Mouse (Mus musculus) liver, postnatal 0 days (tissue): Measurements from ENCODE around the gene Morc2b. TPM values are rescaled to one million over a fixed set of nuclear protein-coding genes. Genes with fewer than 3 reads are reported as not detected.

Source experiments
- ATAC-seq: fragments of 200-750 bp; cut with Nextera tagmentation; 2 replicates; pipeline ENCODE4 v1.8.0; 2017; ENCODE audit warnings: mild to moderate bottlenecking, moderate library complexity
- DNase-seq: peaks from one replicate; pipeline ENCODE4 v3.0.0-alpha.2; 2016
- H3K27ac ChIP-seq: fragments of 300-500 bp; sonication (generic); 2 replicates; pipeline ENCODE4 v1.5.1; 2014; ENCODE audit warnings: antibody characterized with exemption, moderate library complexity, mild to moderate bottlenecking, low read depth
- H3K27me3 ChIP-seq: fragments of 300-500 bp; sonication (generic); 2 replicates; pipeline ENCODE4 v1.6.1; 2014; ENCODE audit warnings: low read length, control low read depth, mixed read lengths; ENCODE audit not compliant: insufficient read depth
- H3K36me3 ChIP-seq: fragments of 300-500 bp; sonication (generic); replicated peaks from 2 replicates; pipeline ENCODE4 v1.6.1; 2014; ENCODE audit warnings: mild to moderate bottlenecking, control low read depth, low read length, moderate library complexity, mixed read lengths; ENCODE audit not compliant: insufficient read depth
- H3K4me1 ChIP-seq: fragments of 300-500 bp; sonication (generic); 2 replicates; pipeline ENCODE4 v1.6.1; 2014; ENCODE audit warnings: antibody characterized with exemption, mild to moderate bottlenecking, control low read depth; ENCODE audit not compliant: insufficient read depth
- H3K4me2 ChIP-seq: fragments of 300-500 bp; sonication (generic); 2 replicates; pipeline ENCODE4 v1.6.1; 2014; ENCODE audit warnings: low read depth, mild to moderate bottlenecking, low read length, moderate library complexity, mixed read lengths
- H3K4me3 ChIP-seq: fragments of 300-500 bp; sonication (generic); 2 replicates; pipeline ENCODE4 v1.5.1; 2014; ENCODE audit warnings: low read depth, low read length
- H3K9ac ChIP-seq: fragments of 300-500 bp; sonication (generic); replicated peaks from 2 replicates; pipeline ENCODE4 v1.6.1; 2014; ENCODE audit warnings: mild to moderate bottlenecking, moderate library complexity
- H3K9me3 ChIP-seq: fragments of 300-500 bp; sonication (generic); 2 replicates; pipeline ENCODE4 v1.6.1; 2016; ENCODE audit warnings: mild to moderate bottlenecking, control low read depth, low read length, mixed read lengths
- CTCF ChIP-seq: sonication (generic); IDR thresholded peaks from 2 replicates; pipeline ENCODE4 v1.5.1; 2016; ENCODE audit warnings: antibody characterized with exemption, low read depth
- EP300 ChIP-seq: IDR thresholded peaks from 2 replicates; pipeline ENCODE4 v1.6.1; 2016; ENCODE audit warnings: antibody characterized with exemption, low read depth, mild to moderate bottlenecking
- WGBS: fragments of 180-500 bp; shearing (Covaris S2); extraction: QIAGEN DNeasy Blood & Tissue Kit; methylation state at CpG from one replicate; pipeline ENCODE4 v1.1.7; 2014; ENCODE audit not compliant: insufficient replicate concordance; 5-methylcytosine and 5-hydroxymethylcytosine counted together
- polyA plus RNA-seq: library from polyadenylated mRNA; unstranded; fragments of >200 nt; fragmentation: Nextera tagmentation; extraction: Ambion mirVana; gene quantifications from 2 replicates; pipeline ENCODE4 v1.2.1, GENCODE M21; 2015

The Morc2b gene
- polyA plus RNA-seq, 1 experiment from 2014 or later: not detected

DNA sequence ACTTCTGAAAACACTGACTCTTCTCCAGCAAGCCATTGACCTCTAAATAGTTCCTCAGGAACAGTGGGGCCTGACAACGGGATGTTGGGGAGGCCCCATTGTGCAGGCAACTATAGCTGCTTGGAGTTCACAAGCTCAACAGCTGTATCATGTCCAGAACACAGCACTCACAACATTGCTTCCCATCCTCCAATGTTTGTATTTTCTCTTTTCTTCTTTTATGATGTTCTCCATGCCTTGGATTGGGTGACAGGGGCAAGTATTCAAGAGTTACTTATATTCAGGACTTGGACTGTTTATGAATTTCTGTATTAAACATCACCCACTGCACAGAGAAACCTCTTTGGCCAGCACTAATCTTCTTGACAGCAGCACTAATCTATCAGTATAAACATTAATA, 47.9 kb downstream of the Morc2b start:
- DNase-seq (no peak), ATAC-seq (no peak)
- WGBS: 85% methylated on average over 1 of the region's 1 CpGs
- Histone ChIP-seq H3K27me3 (no peaks in the 10 kb centered on the region), H3K4me3 (no peak overlapping the region), H3K36me3 (no peaks in the 10 kb centered on the region), H3K9ac (no peak overlapping the region), H3K4me1 (peaks cover 12% of the 10 kb centered on the region; the same call in 1 of the 2 replicates), H3K9me3 (no peaks in the 10 kb centered on the region), H3K27ac (no peak overlapping the region), H3K4me2 (no peak overlapping the region)
- TF ChIP-seq CTCF: no peak
- TF ChIP-seq EP300: no peak

DNA sequence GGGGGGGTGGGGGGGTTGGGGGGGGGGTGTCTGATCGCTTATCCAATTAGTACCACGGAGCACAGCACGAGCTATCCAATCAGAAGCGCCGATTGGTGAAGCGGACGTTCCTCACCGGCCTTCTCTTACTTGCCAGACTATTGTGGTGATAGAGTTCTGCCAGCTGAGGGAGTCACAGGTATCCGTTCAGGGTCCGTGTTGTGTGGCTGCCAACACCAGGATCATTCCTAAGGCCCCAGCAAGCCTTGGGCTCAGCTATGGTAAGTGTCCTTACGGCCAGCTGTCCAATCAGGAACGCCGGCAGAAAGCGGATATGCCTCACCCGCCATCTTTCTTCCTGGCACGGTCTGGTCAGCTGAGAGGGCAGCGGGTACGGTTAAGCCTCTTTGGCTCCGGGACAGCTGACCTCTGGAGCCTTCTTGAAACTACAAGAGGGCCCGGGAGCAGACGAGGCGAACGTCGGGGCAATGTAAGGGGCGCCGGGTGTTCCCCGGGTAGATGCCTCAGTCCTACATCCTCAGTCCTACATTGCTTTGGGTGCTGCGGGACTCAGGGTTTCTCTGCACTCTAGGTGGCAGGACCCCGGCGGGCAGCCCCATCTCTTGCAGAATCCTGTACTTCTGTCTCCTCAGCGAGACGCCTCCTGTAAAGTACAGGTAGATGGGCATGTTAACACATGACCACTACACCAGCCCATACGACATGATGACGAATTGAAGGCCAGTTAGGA, 50.1 kb downstream of the Morc2b start, which contains the start of gene Zfp563:
TSS of gene Zfp563 (plus strand) at position 91 of the 730 bp plus-strand sequence.
- Histone ChIP-seq H3K27me3 (no peaks in the 10 kb centered on the region), H3K9me3 (no peaks in the 10 kb centered on the region), H3K9ac (peak within 1 kb of the TSS; percentile 70), H3K27ac (peak within 1 kb of the TSS; percentile 95), H3K36me3 (no peaks in the 10 kb centered on the region), H3K4me1 (peaks cover 12% of the 10 kb centered on the region; the same call in 1 of the 2 replicates), H3K4me3 (peak within 1 kb of the TSS; percentile 67), H3K4me2 (peak within 1 kb of the TSS; percentile 86)
- WGBS: 4% methylated on average over 31 of the region's 34 CpGs
- TF ChIP-seq EP300: no peak
- TF ChIP-seq CTCF: no peak
- DNase-seq: peak; percentile 89
- ATAC-seq: peak; percentile 93

DNA sequence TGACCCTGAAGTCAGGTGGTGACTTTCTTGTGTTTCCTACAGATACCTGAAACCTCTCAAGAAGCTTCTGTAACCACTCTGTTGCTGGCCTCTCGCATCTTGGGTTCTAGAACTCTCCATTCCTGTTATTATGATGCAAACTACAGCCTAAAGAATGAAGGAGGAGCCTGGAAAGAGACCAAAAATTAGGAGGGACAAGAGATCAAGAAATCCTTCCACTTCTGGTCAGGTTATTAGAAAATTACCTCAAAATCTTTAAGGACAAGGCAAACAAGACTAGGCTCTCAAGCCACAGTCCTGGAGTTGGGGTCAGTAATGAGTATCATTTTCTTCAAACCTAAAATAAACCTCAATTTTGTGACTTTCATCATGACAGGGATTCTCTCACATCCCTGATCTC, 71.5 kb downstream of the Morc2b start, which contains the start of gene 4921501E09Rik:
TSS of gene 4921501E09Rik (minus strand) at position 101 of the 400 bp plus-strand sequence.
- no peak for DNase-seq
- ATAC-seq: no peak
- H3K4me2 ChIP-seq: no peak within 1 kb of the TSS
- H3K27ac ChIP-seq: no peak within 1 kb of the TSS
- H3K4me3 ChIP-seq: no peak within 1 kb of the TSS
- 48% methylated on average over 1 of the region's 1 CpGs for WGBS
- no peaks in the 10 kb centered on the region for H3K4me1 ChIP-seq
- H3K27me3 ChIP-seq: no peaks in the 10 kb centered on the region
- H3K36me3 ChIP-seq: no peaks in the 10 kb centered on the region
- TF ChIP-seq CTCF: no peak
- no peak for TF ChIP-seq EP300
- H3K9me3 ChIP-seq: no peaks in the 10 kb centered on the region
- no peak within 1 kb of the TSS for H3K9ac ChIP-seq

Other genes with a start within 250 kb of the Morc2b start
- 1.4 and 1.7 TPM in 2 replicates for gene Zfp870, start 248.0 kb downstream of the Morc2b start, polyA plus RNA-seq
- gene Cyp4f14, start 222.3 kb downstream of the Morc2b start, polyA plus RNA-seq: 0.20 and 0.22 TPM in 2 replicates
- 27.1 and 32.3 TPM in 2 replicates for gene Cyp4f13, start 192.3 kb downstream of the Morc2b start, polyA plus RNA-seq
- gene Zfp472, start 173.9 kb downstream of the Morc2b start, polyA plus RNA-seq: 3.2 and 3.3 TPM in 2 replicates
- gene Zfp952, start 146.6 kb downstream of the Morc2b start, polyA plus RNA-seq: 2.1 and 2.7 TPM in 2 replicates
- 1.4 and 1.5 TPM in 2 replicates for gene Zfp763, start 106.3 kb downstream of the Morc2b start, polyA plus RNA-seq
- not detected in 2 replicates for gene 4921501E09Rik, start 71.6 kb downstream of the Morc2b start, polyA plus RNA-seq
- gene Zfp563, start 50.4 kb downstream of the Morc2b start, polyA plus RNA-seq: 1.5 and 1.6 TPM in 2 replicates
- not detected in 2 replicates for gene Olfr55, start 28.8 kb upstream of the Morc2b start, polyA plus RNA-seq
- gene Olfr239, start 51.6 kb upstream of the Morc2b start, polyA plus RNA-seq: not detected in 2 replicates
- not detected in 2 replicates for gene Olfr1564, start 82.0 kb upstream of the Morc2b start, polyA plus RNA-seq
- gene Zfp955a, start 115.5 kb upstream of the Morc2b start, polyA plus RNA-seq: 2.6 and 3.0 TPM in 2 replicates
- 0.02 TPM in 1 of 2 replicates, not detected in the other for gene Olfr63, start 125.0 kb upstream of the Morc2b start, polyA plus RNA-seq
- 1.9 and 2.0 TPM in 2 replicates for gene Zfp955b, start 149.9 kb upstream of the Morc2b start, polyA plus RNA-seq
- 1.1 and 1.9 TPM in 2 replicates for gene Zfp81, start 219.2 kb upstream of the Morc2b start, polyA plus RNA-seq